Mouse (Mus musculus): ENCODE results near the gene Wdr70.
"Not testable (repeated sequence)": the region's sequence is repeated elsewhere in the genome, so short reads cannot be mapped to it uniquely, and the experiment has no call there.

Gene Wdr70

DNA sequence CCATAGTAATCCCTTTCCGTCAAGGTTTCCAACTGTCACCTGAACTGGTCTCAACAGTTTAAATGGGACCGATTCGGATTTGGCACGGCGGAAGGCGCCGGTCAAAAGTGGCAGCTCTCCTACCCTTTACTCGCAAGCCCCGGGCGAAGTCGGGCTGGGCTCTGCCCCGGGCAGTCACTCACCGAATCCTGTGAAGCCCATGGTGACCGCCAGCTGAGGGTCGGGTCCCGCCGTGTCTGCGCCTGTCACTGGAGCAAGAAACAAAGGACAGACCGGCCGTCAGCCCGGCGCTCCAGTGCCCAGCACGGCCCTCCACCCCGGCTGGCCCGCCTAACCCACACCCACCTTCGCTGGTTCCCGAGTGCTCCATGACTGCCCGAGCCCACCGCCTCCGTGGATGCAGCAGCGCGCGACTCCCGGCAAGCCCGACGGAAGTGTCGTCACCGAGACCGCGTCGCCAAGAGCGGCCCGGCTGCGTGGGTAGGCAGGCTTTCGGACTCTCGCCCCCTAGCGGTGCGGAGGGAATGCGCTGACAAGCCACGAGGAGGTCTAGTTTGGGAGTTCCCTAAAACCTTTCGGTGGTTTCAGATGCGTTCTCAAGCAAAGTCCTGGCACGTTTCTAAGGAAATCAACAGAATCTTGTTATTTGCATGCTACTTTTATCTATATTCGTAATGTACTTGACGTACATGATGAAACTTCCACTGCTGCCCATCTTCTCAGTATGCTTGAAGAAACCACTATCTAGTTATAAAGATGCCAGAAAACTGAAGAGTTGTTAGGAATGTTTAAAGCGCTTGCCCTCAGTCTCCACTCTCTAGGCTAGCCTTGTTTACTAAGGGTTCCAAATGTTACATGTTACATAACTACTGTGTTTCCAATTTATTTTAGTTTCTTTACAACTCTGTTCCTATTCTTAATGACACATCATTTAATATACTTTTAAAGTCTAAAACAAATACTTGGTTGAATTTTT lies at the start of gene Wdr70:
Gene Wdr70, minus strand, starts transcription at position 436 of the 976 bp plus-strand sequence.
- peak; percentile 98 for DNase-seq

DNA sequence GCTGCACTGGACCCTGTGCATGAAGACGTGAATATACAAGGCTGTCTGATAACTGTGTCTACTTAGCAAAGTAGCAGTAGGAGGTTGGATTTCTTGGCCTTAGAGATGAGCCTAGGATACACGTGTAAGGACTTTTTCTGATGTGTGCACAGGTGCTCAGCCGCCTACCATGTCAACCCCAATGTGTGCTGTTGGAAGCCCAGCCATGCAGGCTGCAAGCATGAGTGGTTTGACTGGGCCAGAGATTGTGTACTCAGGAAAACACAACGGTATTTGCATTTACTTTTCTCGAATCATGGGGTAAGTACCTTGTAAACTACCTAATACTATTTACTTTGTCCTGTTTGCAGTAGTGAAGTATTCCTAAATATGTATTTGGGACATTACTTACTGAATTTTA lies 36.6 kb upstream of the Wdr70 start:
- no peak for DNase-seq

DNA sequence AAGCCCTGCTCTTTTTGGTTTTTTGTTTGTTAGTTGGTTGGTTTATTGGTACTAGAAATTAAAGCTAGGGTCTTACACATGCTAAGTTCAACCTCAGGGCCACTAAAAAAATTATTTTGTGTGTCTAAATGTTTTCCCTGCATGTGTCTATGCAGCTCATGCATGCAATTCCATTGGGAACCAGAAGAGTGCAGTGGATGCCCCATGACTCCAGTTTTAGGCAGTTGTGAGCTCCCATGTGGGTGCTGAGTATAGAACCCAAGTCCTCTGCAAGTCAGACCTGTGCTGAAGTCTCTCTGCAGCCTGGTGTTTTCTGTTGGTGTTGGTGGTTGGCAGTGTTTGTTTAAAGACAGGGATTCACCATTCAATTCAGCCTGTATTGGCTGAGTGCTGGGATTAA lies 32.8 kb upstream of the Wdr70 start:
- DNase-seq, result no peak

DNA sequence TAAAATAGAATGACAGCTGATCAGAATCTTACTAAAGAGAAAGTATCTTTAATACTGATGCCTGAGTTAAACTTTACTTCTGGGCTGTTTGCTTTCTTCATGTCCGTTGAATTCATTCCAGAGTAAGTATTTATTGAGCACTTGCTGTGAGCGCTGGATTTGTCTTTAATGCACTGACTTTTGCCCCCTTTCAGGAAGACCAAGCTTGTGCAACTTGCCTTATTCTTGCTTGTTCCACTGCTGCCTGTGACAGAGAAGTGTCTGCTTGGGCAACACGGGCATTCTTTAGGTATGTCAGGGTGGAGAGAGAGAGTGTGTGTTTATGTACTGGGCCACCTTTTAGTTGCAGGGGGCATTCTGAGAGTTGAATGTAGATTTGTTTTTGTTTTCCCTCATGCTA lies 32.3 kb upstream of the Wdr70 start:
- no peak for DNase-seq

DNA sequence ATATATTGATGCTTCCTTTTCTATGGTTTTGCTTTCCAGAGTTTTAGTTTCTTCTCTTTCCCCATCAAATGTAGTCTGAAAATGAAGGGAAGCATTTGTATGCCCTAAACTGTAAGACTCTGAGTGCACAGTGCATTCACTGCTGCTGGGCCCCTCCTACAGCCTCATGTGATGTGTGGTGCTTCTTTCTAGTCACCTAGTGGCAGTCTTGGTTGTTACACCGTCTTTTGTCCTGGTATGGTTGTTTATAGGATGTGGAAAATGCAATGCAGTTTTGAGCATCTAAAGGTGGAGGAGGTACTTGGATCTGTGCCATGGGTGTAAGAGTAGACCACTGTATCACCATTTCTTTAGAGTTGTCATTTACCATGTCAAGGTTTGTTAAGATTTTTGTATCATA lies 30.3 kb upstream of the Wdr70 start:
- no peak for DNase-seq

DNA sequence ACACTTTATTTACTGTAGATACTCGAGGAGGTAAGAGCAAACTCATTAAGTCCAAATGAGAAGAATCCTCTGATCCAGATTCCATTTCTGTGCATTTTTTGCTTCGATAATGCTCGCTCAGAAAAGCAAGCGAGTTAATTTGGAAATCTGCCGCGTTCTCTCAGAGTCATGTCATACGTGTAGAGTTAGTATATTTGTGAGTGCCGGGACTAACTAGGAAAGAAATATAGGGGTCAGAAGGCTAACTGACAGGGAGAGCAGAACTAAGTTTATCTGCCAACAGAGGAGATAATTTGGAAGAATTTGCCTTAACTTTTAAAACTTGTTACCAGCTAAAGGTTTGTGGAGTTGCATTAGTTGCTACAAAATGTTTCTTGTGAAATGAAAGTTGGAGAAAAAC lies 10.8 kb upstream of the Wdr70 start:
- DNase-seq, result no peak

DNA sequence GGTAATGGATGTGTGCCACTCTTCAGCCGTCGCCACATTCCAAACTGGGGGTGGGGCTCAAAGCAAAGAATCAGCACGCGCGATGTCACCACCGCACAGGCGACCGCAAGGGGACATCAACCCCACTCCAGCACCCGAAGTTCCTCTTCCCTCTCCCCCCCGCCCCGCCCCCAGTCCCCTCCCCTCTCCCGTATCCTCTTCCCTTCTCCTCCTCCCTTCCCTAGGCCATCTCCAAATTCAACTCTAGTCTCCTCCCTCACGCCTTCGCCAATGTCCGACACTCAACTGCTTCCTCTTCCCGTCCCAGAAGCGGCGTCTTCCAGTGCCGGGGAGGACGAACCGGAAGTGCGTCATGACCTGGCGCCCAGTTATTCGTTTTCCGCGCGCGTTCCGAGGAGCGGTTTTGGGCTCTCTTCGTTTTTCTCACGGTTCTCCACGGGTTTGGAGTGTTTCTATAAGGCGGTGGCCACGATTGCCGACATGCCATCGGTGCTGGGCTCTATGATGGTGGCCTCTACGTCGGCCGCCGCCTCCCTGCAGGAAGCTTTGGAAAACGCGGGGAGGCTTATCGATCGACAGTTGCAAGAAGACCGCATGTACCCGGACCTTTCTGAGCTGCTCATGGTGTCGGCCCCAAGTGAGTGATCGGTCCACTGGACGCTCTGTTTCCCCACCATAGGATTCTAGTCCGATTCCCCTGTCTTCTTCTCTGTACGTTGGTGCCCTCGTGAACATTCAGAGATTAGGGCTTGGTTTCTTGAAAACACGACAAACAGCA lies 10.1 kb upstream of the Wdr70 start, which contains the start of gene Nup155:
Gene Nup155, plus strand, starts transcription at position 308 of the 778 bp plus-strand sequence.
- DNase-seq, result peak; percentile 91

DNA sequence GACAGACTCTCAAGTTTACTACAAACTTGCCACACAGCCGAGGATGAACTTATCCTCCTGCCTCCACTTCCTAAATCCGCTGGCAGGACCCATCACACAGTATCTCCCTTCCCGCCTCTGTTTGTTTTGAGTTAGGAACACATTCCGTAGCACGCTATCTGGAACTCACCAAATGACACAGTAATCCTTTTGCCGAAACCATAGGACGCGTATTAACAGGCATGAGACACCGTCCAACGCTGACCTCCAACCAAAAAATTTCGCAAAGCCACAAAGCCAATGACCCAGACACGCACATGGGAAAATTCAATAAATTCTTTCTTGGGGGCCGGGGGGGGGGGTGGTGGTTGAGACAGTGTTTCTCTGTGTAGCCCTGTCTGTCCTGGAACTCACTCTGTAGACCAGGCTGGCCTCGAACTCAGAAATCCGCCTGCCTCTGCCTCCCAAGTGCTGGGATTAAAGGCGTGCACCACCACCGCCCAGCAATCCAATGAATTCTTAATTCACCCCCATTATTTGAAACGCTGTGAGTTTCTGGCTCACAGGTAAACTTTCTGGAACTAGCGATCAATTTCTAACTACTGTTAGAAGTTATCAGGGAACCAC lies 9.5 kb upstream of the Wdr70 start:
- DNase-seq, result no peak

DNA sequence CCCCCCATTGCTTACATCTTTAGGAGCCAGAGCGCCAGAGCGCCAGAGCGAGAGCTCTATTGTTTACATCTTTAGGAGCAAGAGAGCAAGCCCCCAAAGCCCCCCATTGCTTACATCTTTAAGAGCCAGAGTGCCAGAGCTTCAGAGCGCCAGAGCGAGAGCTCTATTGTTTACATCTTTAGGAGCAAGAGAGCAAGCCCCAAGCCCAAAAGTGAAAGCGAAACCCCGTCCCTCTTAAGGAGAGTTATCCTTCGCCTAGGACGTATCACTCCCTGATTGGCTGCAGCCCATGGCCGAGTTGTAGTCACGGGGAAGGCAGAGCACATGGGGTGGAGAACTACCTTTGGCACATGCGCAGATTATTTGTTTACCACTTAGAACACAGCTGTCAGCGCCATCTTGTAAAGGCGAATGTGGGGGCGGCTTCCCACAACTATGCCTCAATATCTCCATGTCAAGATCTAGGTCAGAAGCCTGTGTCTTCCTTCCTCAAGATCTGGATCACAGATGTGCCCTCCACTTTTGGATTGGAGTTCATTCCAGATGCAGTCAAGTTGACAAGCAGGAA lies 3.0 kb upstream of the Wdr70 start:
- not testable (repeated sequence) for DNase-seq

DNA sequence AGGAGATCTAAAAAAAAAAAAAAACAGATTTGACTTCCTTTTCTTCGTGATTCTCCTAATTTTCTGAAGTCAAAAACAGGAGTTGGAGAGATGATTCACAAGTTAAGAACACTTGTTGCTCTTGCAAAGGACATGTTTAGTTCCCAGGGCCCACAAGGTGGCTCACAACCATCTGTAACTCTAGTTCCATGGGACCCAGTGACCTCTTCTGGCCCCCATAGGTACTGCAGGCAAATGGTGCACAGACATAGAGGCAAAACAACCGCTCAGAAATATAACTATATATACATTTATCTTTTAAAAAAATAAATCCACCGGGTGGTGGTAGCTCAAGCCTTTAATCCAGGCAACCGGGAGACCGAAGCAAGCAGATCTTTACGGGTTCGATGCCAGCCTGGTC lies 1.2 kb downstream of the Wdr70 start:
- peak; percentile 59 for DNase-seq

DNA sequence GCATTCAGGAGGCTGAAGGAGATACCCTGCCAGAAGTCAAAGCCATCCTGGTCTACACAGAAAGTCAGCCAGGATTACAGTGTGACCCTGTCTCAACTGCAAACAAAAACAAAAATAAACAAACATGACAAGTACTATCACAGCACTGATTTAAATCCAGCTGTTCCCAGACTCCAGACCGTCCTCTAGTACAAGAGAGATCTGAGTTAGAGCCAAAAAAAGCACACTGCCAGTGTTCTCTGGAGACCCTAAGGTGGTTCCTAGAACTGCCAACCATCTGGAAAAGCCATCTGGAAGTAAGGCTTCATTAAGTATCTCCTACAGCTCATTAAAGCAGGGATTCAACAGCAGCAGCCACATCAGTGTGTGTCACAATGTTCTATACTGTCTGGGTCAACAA lies 6.3 kb downstream of the Wdr70 start:
- DNase-seq, result not testable (repeated sequence)

DNA sequence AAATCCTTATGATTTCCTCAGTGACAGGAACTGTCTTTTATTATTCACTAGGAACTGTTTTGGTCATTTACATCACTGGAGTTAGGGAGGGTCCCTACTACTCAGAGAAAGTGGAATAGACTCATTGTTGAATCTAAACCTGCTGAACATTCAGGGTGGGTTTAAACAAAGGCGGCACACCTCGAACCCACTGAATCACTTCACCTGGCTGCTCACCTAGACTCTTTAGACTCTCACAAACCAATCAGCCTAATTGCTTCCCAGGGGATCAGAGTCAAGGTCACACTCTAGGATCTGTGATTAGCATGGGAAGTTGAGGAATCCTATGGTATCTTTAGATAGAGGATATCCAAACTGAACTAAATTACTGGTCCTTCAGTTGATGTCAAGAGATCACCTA lies 8.3 kb downstream of the Wdr70 start:
- DNase-seq, result no peak

DNA sequence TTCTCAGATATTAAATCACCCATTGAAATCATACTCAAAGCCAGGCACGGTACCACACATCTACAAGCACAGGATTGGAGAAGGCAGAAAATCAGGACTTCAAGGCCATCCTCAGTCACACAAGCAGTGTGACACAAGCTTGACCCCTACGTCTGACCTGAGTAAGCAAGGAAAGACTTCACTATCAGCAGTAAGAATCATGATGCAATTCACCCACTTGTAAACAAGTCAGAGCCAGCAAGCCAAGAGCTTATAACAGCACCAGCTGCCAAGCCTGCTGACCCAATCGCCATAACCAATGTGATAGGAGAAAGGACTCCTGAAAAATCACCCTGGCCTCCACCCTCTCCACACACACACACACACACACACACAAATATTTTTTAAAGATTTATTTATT lies 10.3 kb downstream of the Wdr70 start:
- no peak for DNase-seq

DNA sequence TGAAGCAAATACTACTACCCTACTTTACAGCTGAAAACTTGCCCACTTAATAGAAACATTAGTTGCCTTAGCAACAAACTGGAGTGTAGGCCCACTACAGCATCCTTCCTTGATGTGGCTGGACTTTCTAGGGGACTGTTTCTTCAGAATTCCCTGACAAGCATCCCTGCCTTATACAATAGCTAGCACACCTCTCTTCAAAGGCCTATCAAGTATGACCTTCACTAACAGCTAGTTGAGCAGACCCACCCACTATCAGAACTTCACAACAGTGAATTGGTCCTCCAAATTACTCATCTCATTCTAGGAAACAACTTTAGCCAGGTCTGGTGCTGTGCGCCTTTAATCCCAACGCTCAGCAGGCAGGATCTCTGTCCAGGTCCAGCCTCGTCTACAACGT lies 11.7 kb downstream of the Wdr70 start:
- no peak for DNase-seq

DNA sequence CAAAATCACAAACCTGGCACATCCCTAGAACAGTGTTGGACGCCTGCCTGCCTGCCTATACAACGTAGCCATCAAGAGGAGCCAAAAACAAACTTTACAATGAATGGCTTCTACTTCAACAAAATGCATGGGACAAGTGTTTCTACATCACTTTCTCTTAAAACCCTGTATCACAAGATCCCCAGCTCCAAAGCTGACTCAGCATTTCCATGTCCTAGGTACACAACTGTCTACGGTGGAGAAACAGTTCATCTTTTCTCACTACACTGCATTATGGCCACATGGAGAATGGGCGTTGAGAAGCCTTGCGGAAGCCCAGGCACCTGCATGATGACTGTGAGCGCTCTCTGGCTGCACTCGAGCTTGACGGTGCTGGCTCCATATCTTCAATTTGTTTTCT lies 16.9 kb downstream of the Wdr70 start:
- no peak for DNase-seq

DNA sequence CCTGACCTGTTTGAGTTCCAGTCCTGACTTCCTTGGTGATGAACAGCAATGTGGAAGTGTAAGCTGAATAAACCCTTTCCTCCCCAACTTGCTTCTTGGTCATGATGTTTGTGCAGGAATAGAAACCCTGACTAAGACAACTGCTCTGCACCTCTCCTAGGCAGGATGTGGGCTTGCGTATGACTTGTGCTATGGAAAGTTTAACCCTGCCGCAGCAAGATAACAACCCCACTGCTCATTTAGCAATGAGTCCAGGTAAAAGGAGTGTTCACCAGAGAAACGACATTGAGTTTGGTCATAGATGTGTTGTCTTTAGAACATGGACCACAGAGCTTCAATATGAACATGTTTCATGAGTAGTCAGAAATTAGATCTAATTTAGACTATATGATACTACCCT lies 25.9 kb downstream of the Wdr70 start:
- not testable (repeated sequence) for DNase-seq

DNA sequence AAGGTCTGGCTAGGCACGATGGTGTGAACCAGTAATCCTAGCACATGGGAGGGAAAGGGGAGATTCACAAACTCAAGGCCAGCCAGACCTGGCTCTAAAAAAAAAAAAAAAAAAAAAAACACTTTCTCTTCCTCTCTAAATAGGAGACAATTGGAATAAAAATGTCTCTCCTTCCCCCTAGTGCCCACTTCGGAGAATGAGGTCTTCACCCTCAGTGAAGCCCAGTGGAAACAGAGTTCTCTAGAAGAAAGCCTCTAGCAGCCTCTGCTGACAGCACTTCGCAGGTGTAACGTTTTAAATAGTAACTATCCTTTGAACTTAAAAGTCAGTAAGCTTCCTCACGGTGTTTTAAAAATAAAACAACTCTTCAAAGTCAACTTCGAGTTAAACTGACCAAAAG lies 33.8 kb downstream of the Wdr70 start:
- no peak for DNase-seq

DNA sequence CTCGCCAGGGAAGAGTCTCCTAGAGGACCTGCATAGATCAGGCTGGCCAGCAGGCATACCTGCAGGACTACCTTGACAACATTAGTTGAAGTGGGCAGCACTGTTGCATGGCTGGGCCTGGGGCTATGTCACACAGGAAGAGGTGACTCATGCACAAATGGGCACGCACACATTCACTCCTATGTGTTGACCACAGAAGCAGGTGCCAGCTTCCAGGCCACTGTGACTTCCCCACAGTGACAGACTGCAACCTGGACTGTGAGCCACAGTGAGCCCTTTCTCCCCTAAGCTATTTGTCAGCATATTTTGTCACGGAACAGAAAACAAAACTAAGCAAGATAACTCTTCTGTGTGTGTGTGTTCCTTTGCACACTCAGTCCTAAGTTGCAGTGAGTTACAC lies 47.8 kb downstream of the Wdr70 start:
- no peak for DNase-seq

DNA sequence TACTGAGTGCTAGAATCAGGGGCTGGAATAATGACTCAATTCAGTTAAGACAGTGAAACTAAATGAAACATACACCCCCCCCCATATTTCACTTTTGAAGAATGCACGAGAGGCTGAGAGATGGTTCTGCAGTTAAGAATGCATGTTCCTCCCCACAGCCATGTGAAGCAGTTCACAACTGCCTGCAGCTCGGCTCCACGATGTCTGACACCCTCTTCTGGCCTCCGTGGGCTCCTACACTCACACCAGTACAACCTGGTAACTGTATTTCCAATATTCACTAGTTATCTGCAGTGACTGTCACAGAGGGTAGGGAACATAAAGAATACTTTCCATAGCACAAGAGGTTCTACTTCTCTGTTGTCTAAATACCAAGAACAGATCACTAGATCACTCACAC lies 59.2 kb downstream of the Wdr70 start:
- DNase-seq, result no peak

DNA sequence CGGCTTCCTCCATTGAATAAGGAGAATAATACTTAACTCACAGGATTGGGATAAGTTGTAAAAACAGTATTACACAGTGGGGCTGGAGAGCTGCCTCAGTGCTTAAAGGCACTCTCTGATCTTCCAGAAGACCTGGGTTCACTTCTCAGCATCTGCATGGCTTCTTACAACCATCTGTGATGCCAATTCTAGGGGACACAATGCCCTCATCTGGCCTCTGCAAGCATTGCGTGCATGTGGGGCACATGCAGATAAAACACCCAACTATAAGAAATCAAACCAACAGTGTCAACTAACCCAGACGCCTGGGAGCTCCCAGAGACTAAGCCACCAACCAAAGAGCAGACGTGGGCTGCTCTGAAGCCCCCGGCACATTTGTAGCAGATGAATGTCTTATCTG lies 60.6 kb downstream of the Wdr70 start:
- DNase-seq, result no peak

DNA sequence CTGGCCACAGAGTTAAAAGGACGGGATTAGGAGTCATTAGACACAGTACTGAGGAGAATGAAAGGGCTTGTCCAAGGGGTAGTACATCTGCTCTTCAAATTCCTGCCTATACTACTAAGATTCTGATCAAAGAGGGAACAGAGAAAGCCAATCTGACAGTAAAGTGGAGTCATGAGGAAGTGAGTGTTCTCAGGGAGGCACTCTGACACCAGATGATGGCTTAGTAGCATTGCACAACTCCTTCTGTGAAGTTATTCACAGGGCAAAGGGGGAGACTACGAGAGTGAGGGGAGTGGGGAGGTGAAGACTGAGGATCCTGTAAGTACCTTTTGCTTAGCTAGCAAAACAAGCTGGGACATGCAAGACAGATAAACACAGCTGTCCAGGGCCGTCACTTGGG lies 61.2 kb downstream of the Wdr70 start:
- no peak for DNase-seq

DNA sequence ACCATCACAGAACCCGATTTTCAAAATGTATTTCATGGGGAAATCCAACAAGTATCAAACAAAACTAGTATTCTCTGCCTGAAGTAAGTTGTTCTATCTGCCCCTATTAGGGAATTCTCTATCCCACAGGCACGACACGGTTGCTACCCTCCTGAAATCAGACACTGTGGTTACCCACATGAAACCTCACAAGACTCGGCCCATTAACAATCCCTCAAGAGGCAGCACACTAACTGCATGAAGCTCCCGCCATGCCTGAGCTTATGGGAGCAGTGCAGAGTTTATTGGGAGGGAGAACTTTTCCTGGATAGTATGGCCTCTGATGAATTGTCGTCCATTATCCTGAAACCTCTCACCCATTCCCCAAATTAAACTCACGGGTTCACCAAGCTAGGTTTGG lies 67.8 kb downstream of the Wdr70 start:
- DNase-seq, result no peak

DNA sequence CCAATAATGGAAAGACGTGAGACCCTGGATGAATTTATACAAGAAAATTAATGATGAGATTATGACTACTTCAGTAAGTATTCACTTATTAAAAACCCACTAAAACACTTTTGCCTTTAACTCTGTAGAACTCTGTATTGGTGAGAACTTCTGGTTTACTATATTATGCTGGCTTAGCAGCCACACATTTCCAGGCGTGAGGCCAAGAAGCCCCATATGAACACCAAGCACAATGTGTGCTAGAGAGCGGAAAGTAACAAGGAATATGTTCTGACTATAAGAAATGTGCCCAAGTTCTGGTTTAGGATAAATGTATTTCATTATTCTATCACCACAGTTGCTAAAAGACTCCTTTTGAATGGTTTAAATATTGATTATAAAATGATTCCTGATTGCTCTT lies 68.4 kb downstream of the Wdr70 start:
- DNase-seq, result no peak

Measured in lung, postnatal 14 days (tissue).